Mouse (Mus musculus) heart, postnatal 10 days (tissue): ENCODE results near the gene Il1rl2. TPM values are rescaled to one million over a fixed set of nuclear protein-coding genes. Genes with fewer than 3 reads are reported as not detected.

Experiments used
- DNase-seq, 2 experiments: peaks; one replicate each; pipeline ENCODE4 v3.0.0; 2021
- intact Hi-C: fragments of 180-260 bp; cut with DNase I; formaldehyde crosslinking; loops from one replicate; pipeline ENCODE4 v1.15.1; 2025
- total RNA-seq, 2 experiments: library from RNA; stranded (reverse); gene quantifications; 2 replicates each; pipeline ENCODE4 v1.2.3; 2021

Gene Il1rl2
- total RNA-seq, 2 experiments from 2014 or later, result 5.5 to 7.0 TPM

- intact Hi-C loops, result loop anchor here (5.0 kb wide), 3 partner anchors 118 to 373 kb away; no protein-coding TSS in a partner anchor
- peak in 1 of 2 experiments; percentile 56 for DNase-seq
Observed at GRCm38 (mm10) chr1:40375148-40375547, 50.7 kb downstream of the Il1rl2 start.

- peak in 1 of 2 experiments; percentile 46 for DNase-seq
- intact Hi-C loops, result loop anchor here (5.0 kb wide), 3 partner anchors 119 to 374 kb away; no protein-coding TSS in a partner anchor
Observed at GRCm38 (mm10) chr1:40376745-40377144, 52.3 kb downstream of the Il1rl2 start.

GRCm38 (mm10) chr1:40378794-40379193 is 54.4 kb downstream of the Il1rl2 start:
- peak; percentile 68 to 87 for DNase-seq
- intact Hi-C loops, result loop anchor here (1.0 to 5.0 kb wide), 4 partner anchors 121 to 376 kb away; no protein-coding TSS in a partner anchor

DNA sequence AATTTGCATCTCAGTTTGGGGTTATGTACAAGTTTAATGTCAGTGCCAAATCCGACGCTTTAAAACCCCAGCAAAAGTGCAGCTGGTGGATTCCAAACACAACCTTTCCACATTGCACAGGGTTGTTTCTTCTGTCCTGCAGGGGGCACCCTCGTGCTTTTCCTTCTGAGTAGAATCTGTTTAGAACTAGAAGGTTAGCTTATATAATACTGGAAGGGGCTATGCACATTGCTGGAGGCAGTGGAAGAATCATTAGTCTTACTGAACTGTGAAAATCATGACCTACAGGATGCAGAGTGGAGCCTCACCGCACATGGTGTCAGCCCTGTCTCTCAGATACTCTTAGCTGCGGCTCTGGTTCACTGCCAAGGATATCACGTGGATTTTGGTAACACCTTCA is 55.7 kb downstream of the Il1rl2 start:
- peak; percentile 58 to 79 for DNase-seq
- intact Hi-C loops, result loop anchor here (1.0 to 5.0 kb wide), 2 partner anchors 164 to 277 kb away; no protein-coding TSS in a partner anchor

- no peak for DNase-seq
- intact Hi-C loops, result loop anchor here (1.0 to 5.0 kb wide), 2 partner anchors 163 to 276 kb away; no protein-coding TSS in a partner anchor
Observed at GRCm38 (mm10) chr1:40380990-40381389, 56.6 kb downstream of the Il1rl2 start.

GRCm38 (mm10) chr1:40382841-40383240 is 58.4 kb downstream of the Il1rl2 start:
- DNase-seq, result no peak
- intact Hi-C loops, result loop anchor here (5.0 kb wide), 1 partner anchor 274 kb away; no protein-coding TSS in a partner anchor

GRCm38 (mm10) chr1:40384931-40385545 is 60.6 kb downstream of the Il1rl2 start:
- DNase-seq, result no peak
- intact Hi-C loops, result loop anchor here (5.0 kb wide), 1 partner anchor 272 kb away; no protein-coding TSS in a partner anchor

DNA sequence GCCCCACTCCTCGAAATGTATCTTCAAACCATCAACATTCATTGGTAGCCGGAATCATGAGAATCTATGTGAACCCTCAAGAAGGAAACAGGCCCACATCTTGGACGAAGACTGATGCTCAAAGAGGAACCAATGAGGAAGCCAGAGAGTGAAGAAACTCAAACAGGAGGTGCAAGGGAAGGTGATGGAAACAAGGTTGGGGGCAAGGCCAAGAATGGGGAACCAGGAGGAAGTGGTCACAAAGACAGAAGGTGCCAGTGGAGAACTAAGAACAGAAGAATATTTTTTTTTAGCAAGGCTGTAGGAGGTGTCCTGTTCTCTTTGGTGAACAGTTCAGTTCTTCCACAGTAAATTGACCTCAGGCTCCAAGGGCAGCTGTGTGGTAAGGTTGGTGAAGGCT is 67.0 kb downstream of the Il1rl2 start:
- intact Hi-C loops, result no loop called here

DNA sequence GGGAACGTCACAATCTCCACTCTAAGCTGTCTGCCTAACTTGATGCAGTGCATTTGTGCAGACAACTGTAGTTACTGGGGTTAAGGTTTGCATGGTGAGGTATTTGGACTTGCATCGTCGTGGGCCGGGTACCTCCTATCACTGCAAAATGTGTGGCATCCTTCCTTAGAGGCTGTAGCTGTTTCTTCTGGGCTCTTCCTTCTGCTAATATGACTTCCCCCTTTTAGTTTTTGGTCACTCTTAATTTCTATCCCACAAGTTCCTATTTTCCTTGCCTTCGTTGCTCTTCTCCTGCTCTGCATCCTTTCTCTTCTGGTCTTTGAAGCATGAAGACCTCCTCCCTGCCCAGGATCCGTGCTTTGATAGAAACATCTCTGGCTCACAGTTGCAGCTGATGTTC is 68.1 kb downstream of the Il1rl2 start:
- intact Hi-C loops, result no loop called here
- no peak for DNase-seq

More for the DNA sequence above, 67.0 kb downstream of the Il1rl2 start:
- DNase-seq, result no peak

- DNase-seq, result no peak
- intact Hi-C loops, result no loop called here
Observed at GRCm38 (mm10) chr1:40393214-40393613, 68.8 kb downstream of the Il1rl2 start.

GRCm38 (mm10) chr1:40399639-40400038 is 75.2 kb downstream of the Il1rl2 start:
- DNase-seq, result no peak
- intact Hi-C loops, result no loop called here

GRCm38 (mm10) chr1:40404682-40405081 is 80.3 kb downstream of the Il1rl2 start:
- DNase-seq, result peak in 1 of 2 experiments; percentile 11
- intact Hi-C loops, result no loop called here

DNA sequence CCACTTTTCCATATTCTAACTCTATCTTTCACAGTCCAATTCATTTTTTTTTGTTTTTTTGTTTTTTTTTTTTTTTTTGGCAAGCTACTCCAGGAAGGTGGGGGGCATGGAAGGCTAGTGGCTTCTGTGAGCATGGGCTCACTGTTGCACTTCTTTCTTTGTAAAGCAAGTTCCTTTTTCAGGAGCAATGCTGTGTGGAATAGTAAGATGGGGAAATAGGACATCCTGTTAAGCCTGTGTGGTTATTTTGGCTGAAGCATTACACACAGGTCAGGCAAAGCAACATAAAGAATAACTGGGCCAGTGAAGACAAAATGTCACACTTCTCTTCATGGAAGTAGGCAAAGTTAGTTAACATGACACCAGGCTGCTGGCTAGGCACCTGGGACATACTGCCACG is 85.5 kb downstream of the Il1rl2 start:
- no peak for DNase-seq

GRCm38 (mm10) chr1:40413039-40413438 is 88.6 kb downstream of the Il1rl2 start:
- intact Hi-C loops, result no loop called here
- DNase-seq, result no peak

More for the DNA sequence above, 85.5 kb downstream of the Il1rl2 start:
- intact Hi-C loops, result no loop called here

GRCm38 (mm10) chr1:40414276-40414675 is 89.9 kb downstream of the Il1rl2 start:
- no peak for DNase-seq
- intact Hi-C loops, result no loop called here

- DNase-seq, result no peak
- intact Hi-C loops, result no loop called here
Observed at GRCm38 (mm10) chr1:40414863-40415656, 90.7 kb downstream of the Il1rl2 start.

DNA sequence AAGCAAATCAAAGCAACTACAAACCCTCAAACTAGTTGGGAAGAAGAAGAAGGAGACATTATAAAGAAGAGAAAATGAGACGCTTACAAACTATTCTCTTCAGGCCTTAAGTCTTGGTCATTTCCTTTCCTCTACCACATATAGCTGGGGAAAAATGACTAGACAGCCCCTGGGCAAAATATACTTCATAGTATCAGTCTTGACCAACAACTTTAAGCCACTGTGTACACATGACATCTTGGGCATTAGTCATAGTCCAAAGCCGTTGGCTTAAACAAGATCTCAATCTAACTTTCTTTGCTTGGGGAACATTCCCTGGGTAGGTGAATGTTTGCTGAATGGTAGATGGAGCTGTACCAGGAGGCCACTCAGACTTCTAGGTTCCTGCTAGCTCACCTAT is 92.6 kb downstream of the Il1rl2 start:
- no peak for DNase-seq
- intact Hi-C loops, result no loop called here
